Mouse (Mus musculus) intestine, embryonic 16.5 days (tissue): ENCODE data around the gene Mpeg1. TPM values are rescaled to one million over a fixed set of nuclear protein-coding genes. Genes with fewer than 3 reads are reported as not detected.

Source experiments
- ATAC-seq: fragments of 200-750 bp; cut with Nextera tagmentation; 2 replicates; pipeline ENCODE4 v1.8.0; 2017; ENCODE audit warnings: moderate TSS enrichment, moderate library complexity
- H3K27ac ChIP-seq: fragments of 300-500 bp; sonication (generic); 2 replicates; pipeline ENCODE4 v1.5.1; 2014; ENCODE audit warnings: mild to moderate bottlenecking, low read length
- H3K27me3 ChIP-seq: fragments of 300-500 bp; sonication (generic); replicated peaks from 2 replicates; pipeline ENCODE4 v1.6.1; 2014; ENCODE audit warnings: low read length, control low read depth, mixed read lengths; ENCODE audit not compliant: control insufficient read depth, insufficient read depth
- H3K36me3 ChIP-seq: fragments of 300-500 bp; sonication (generic); 2 replicates; pipeline ENCODE4 v1.6.1; 2014; ENCODE audit warnings: low read length, control low read depth; ENCODE audit not compliant: control insufficient read depth, insufficient read depth
- H3K4me1 ChIP-seq: fragments of 300-500 bp; sonication (generic); 2 replicates; pipeline ENCODE4 v1.6.1; 2014; ENCODE audit warnings: low read length, control low read depth, mixed read lengths; ENCODE audit not compliant: control insufficient read depth, insufficient read depth
- H3K4me2 ChIP-seq: fragments of 300-500 bp; sonication (generic); 2 replicates; pipeline ENCODE4 v1.6.1; 2014; ENCODE audit warnings: low read depth, low read length, control low read depth
- H3K4me3 ChIP-seq: fragments of 300-500 bp; sonication (generic); 2 replicates; pipeline ENCODE4 v1.5.1; 2014; ENCODE audit warnings: mild to moderate bottlenecking, low read length
- H3K9ac ChIP-seq: fragments of 300-500 bp; sonication (generic); 2 replicates; pipeline ENCODE4 v1.6.1; 2014; ENCODE audit warnings: low read depth, low read length
- H3K9me3 ChIP-seq: fragments of 300-500 bp; sonication (generic); 2 replicates; pipeline ENCODE4 v1.6.1; 2016; ENCODE audit warnings: low read length, control low read depth; ENCODE audit not compliant: control insufficient read depth
- WGBS: fragments of 180-500 bp; shearing (Covaris S2); extraction: QIAGEN DNeasy Blood & Tissue Kit; methylation state at CpG from one replicate; pipeline ENCODE4 v1.1.7; 2014; 5-methylcytosine and 5-hydroxymethylcytosine counted together
- polyA plus RNA-seq: library from polyadenylated mRNA; unstranded; fragments of >200 nt; fragmentation: Nextera tagmentation; extraction: Ambion mirVana; gene quantifications from 2 replicates; pipeline ENCODE4 v1.2.1, GENCODE M21; 2015

The Mpeg1 gene
- polyA plus RNA-seq, 1 experiment from 2014 or later = 0.97 TPM

GRCm38 (mm10) chr19:12502756-12503155 is 42.2 kb downstream of the Mpeg1 start:
- H3K4me1 ChIP-seq = peaks cover 14% of the 10 kb centered on the region
- no peak overlapping the region for H3K27ac ChIP-seq
- ATAC-seq = no peak
- H3K9me3 ChIP-seq = no peaks in the 10 kb centered on the region
- H3K4me2 ChIP-seq = no peak overlapping the region
- H3K4me3 ChIP-seq = no peak overlapping the region
- no peaks in the 10 kb centered on the region for H3K27me3 ChIP-seq
- 71% methylated on average over 7 of the region's 7 CpGs for WGBS
- H3K36me3 ChIP-seq = no peaks in the 10 kb centered on the region
- no peak overlapping the region for H3K9ac ChIP-seq

- Histone ChIP-seq H3K27ac (no peak overlapping the region), H3K9me3 (no peaks in the 10 kb centered on the region), H3K4me3 (no peak overlapping the region), H3K27me3 (no peaks in the 10 kb centered on the region), H3K36me3 (no peaks in the 10 kb centered on the region), H3K4me1 (no peaks in the 10 kb centered on the region), H3K4me2 (no peak overlapping the region), H3K9ac (no peak overlapping the region)
- ATAC-seq = no peak
Measured at GRCm38 (mm10) chr19:12514621-12515020, 54.0 kb downstream of the Mpeg1 start.

Other genes starting within 250 kb of the Mpeg1 start
- gene Olfr1432, start 228.2 kb upstream of the Mpeg1 start, polyA plus RNA-seq = not detected in 2 replicates
- not detected in 2 replicates for gene Olfr262, start 219.1 kb upstream of the Mpeg1 start, polyA plus RNA-seq
- gene Olfr235, start 199.7 kb upstream of the Mpeg1 start, polyA plus RNA-seq = not detected in 2 replicates
- gene Olfr1434, start 180.9 kb upstream of the Mpeg1 start, polyA plus RNA-seq = not detected in 2 replicates
- gene Olfr1436, start 161.6 kb upstream of the Mpeg1 start, polyA plus RNA-seq = not detected in 2 replicates
- not detected in 2 replicates for gene Olfr1437, start 135.7 kb upstream of the Mpeg1 start, polyA plus RNA-seq
- gene Olfr1438-ps1, start 124.9 kb upstream of the Mpeg1 start, polyA plus RNA-seq = not detected in 2 replicates
- gene Olfr1440, start 73.5 kb upstream of the Mpeg1 start, polyA plus RNA-seq = not detected in 2 replicates
- not detected in 2 replicates for gene Olfr1441, start 43.3 kb upstream of the Mpeg1 start, polyA plus RNA-seq
- not detected in 2 replicates for gene Pfpl, start 32.9 kb upstream of the Mpeg1 start, polyA plus RNA-seq
- 9.9 and 11.1 TPM in 2 replicates for gene Dtx4, start 40.7 kb downstream of the Mpeg1 start, polyA plus RNA-seq
- 16.2 and 16.3 TPM in 2 replicates for gene Fam111a, start 85.0 kb downstream of the Mpeg1 start, polyA plus RNA-seq
- 0.10 and 0.17 TPM in 2 replicates for gene Gm4952, start 139.2 kb downstream of the Mpeg1 start, polyA plus RNA-seq
- 0.62 and 0.64 TPM in 2 replicates for gene Glyat, start 172.5 kb downstream of the Mpeg1 start, polyA plus RNA-seq
- gene Olfr1442, start 209.7 kb downstream of the Mpeg1 start, polyA plus RNA-seq = not detected in 2 replicates
- not detected in 2 replicates for gene Olfr1443, start 217.3 kb downstream of the Mpeg1 start, polyA plus RNA-seq
- 3.4 and 3.7 TPM in 2 replicates for gene Keg1, start 235.0 kb downstream of the Mpeg1 start, polyA plus RNA-seq